Mouse (Mus musculus) heart, adult 8-10 months (tissue): ENCODE measurements at regions not wholly inside any gene's neighbourhood (a gene's known extent, or its start where the extent isn't known, plus 50 kb on each side); places are given as distances from the start of the nearest gene placed in this dataset.

Experiments used
- DNase-seq: peaks from one replicate; pipeline ENCODE4 v3.0.0; 2022; ENCODE audit warnings: low spot score

DNA sequence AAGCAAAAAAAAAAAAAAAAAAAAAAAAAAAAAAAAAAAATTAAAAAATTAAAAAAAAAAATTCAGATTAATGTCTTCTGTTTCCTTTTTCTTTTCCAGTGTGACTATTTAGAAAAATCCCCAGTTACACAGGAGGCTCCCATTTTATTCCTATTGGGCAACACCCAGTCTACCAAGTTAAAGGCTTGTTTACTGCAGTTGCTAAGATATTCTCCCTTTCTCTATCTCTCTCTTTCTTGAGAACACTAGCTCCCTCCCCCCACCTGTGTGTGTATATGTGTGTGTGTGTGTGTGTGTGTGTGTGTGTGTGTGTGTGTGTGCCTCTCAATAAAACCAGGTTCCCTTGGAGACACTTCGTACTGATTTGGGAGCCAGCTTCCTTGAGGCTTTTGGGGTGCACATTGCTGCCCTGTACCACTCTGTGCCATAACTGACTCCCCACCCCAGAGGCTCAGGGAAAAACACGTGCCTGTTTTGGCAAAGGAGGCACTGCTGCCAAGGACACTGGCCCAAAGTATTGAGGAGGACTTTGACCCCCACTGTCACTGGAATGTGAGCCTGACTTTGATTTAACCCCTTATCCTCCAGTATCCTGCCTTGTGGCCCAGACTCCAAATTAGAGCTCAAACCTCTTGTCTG is 50.3 kb downstream of the Anapc15-ps start:
- DNase-seq, result no peak

DNA sequence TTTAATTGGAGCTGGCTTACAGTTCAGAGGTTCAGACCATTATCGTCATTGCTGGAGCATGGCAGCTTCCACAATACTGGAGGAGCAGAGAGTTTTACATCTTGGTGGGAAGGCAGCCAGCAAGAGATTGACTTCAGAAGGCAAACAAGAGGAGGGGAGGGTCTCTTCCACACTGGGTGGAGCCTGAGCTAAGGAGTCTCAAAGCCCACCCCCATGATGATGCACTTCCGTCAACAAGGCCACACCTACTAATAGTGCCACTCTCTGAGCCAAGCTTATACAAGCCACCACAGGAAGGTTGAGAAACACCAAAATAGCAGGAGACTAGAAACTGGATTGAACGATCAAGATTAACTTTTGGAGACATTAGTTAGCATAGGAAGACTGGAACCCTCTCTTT is 52.5 kb downstream of the Anapc15-ps start:
- no peak for DNase-seq

DNA sequence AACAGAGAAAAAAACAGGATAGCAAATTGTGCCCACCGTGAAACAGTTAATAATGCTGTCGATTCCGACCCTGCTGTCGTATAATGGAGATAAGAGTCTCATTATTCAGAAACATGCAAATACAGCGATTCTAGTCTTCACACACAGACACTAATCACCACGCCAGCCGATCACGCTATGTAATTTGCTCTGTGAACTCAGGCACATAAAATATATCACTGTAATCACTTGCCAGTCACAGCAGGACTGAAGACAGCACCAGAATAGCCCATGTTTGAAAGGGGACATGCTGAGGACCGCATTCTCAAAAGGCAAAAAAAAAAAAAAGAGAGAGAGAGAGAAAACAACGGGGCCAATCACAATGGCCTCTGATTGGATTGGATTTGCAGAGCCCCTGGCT is 53.6 kb downstream of the Anapc15-ps start:
- no peak for DNase-seq

DNA sequence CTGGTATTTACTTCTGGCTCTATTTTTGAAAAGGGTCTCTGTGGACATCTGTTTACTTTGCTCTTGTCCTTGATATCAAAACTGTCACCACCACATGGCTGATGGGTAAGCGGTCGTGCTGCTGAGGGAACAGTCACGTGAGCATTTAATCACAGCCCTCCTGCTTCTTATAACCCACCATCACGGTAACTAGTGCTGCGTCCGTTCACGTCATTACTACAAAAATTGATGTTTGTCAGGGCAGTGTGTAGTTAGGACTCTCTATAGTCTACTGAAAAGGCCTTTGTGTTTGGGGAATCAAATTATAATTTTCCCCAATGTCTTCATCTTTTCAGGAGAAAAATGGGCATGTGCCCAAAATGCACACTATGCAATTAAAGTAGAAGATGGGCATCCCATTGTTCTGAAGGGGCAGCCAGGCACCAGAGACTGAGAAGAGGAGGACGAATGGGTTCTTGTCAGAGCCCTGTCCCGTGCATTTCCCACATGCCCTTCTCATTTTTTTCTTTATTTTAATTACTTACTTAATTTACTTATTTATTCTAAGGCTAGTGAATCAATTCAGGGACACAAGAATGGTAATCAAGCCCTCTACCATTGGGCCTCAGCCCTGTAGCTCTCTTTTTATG is 54.6 kb upstream of the Nudt4 start:
- no peak for DNase-seq

DNA sequence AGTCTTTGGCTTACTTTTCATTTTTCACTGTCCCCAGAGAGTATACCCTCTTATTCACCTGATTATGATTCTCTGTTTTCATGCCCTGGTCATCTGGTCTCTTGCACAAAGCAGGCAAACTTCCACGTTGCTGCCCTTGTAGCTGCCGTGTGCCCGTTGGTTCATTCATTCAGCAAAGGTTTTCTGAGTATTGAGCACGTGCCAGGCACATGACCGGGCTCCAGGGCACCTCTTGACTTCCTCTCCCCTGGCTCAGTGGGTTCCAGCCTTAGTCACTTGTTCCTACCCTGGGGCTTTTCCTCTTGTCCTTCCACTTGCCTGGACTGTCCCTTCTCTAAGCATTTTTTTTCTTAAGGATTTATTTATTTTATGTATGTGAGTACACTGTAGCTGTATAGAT is 52.9 kb upstream of the Nudt4 start:
- peak; percentile 40 for DNase-seq

DNA sequence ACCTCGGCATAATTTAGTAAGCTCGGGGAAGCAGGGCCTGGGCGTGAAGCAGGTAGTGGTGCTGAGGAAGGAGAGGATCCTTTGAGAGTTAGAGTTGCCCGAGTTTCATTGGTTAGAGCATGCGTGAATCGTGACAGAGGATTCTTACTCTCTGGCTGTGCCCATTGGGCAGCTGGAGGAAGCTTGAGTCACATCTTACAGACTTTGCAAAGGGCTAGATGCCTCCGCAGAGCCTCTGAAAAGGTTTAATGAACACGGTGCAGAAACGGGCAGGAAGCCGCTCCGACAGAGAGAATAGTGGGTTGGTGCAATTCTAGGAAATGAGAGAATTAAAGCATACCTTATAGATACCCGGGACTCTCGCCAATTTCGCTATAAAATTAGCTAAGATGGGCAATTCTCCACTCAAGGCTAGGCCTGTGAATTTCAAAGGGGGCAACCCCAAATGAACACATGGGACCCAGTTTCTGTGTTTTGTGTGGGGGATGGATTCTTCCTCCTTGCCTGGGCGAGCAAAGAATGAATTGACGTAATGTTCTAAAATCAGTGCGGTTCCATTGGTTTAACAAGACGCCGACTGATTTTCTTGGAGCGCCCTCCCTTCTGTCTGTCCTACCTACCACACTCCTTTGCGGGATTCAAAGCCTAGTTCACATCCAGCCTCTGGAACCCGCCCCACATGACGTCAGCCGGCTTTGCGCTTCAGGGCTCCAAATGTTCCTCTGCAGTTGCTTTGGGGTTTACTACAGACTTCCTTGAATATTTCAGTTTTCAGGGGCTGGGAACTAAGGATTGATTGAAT is 52.1 kb upstream of the Nudt4 start:
- DNase-seq, result no peak
